Mouse (Mus musculus) v-Abl transformed pro-B cells (cell line): ENCODE measurements at regions not wholly inside any gene's neighbourhood (a gene's known extent, or its start where the extent isn't known, plus 50 kb on each side); places are given as distances from the start of the nearest gene placed in this dataset.

ENCODE experiments used
- in situ Hi-C, 2 experiments: fragments of 400-800 bp; cut with MboI; formaldehyde crosslinking; loops; one replicate each; pipeline ENCODE4 v1.15.1; 2025; ENCODE audit not compliant: unreplicated experiment in 2 of 2

GRCm38 (mm10) chr8:12214205-12215019, 64.2 kb upstream of the A230072I06Rik start:
- in situ Hi-C loops = no loop called here

GRCm38 (mm10) chr8:12221506-12221905, 57.1 kb upstream of the A230072I06Rik start:
- in situ Hi-C loops = no loop called here

GRCm38 (mm10) chr8:12223376-12223775, 55.2 kb upstream of the A230072I06Rik start:
- in situ Hi-C loops = no loop called here
